Mouse (Mus musculus) forebrain, embryonic 11.5 days (tissue): Measurements from ENCODE around the gene Psmc3. TPM values are rescaled to one million over a fixed set of nuclear protein-coding genes. Genes with fewer than 3 reads are reported as not detected.

Source experiments
- ATAC-seq: fragments of 200-750 bp; cut with Nextera tagmentation; replicated peaks from 2 replicates; pipeline ENCODE4 v1.8.0; 2017; ENCODE audit warnings: moderate TSS enrichment; ENCODE audit not compliant: low FRiP score
- DNase-seq: peaks from one replicate; pipeline ENCODE4 v3.0.0-alpha.2; 2017; ENCODE audit warnings: low spot score
- H3K27ac ChIP-seq: fragments of 300-500 bp; sonication (generic); 2 replicates; pipeline ENCODE4 v1.5.1; 2014; ENCODE audit warnings: low read depth, low read length
- H3K27me3 ChIP-seq: fragments of 300-500 bp; sonication (generic); 2 replicates; pipeline ENCODE4 v1.6.1; 2014; ENCODE audit warnings: mild to moderate bottlenecking, low read length, mixed read lengths; ENCODE audit not compliant: control insufficient read depth, insufficient read depth
- H3K36me3 ChIP-seq: fragments of 300-500 bp; sonication (generic); 2 replicates; pipeline ENCODE4 v1.6.1; 2014; ENCODE audit warnings: mild to moderate bottlenecking, low read length, moderate library complexity, mixed read lengths; ENCODE audit not compliant: control insufficient read depth, insufficient read depth
- H3K4me1 ChIP-seq: fragments of 300-500 bp; sonication (generic); replicated peaks from 2 replicates; pipeline ENCODE4 v1.6.1; 2014; ENCODE audit warnings: low read length, mixed read lengths; ENCODE audit not compliant: control insufficient read depth, insufficient read depth
- H3K4me2 ChIP-seq: fragments of 300-500 bp; sonication (generic); 2 replicates; pipeline ENCODE4 v1.6.1; 2014; ENCODE audit warnings: low read depth, mild to moderate bottlenecking, low read length, moderate library complexity, mixed read lengths; ENCODE audit not compliant: severe bottlenecking
- H3K4me3 ChIP-seq: fragments of 300-500 bp; sonication (generic); 2 replicates; pipeline ENCODE4 v1.5.1; 2014; ENCODE audit warnings: low read depth, low read length
- H3K9ac ChIP-seq: fragments of 300-500 bp; sonication (generic); 2 replicates; pipeline ENCODE4 v1.6.1; 2014; ENCODE audit warnings: low read length
- H3K9me3 ChIP-seq: fragments of 300-500 bp; sonication (generic); 2 replicates; pipeline ENCODE4 v1.6.1; 2016; ENCODE audit warnings: low read length, mixed read lengths; ENCODE audit not compliant: control insufficient read depth
- WGBS: fragments of 180-500 bp; shearing (Covaris S2); extraction: QIAGEN DNeasy Blood & Tissue Kit; methylation state at CpG from one replicate; pipeline ENCODE4 v1.1.7; 2014; 5-methylcytosine and 5-hydroxymethylcytosine counted together
- polyA plus RNA-seq: library from polyadenylated mRNA; unstranded; fragments of >200 nt; fragmentation: Nextera tagmentation; extraction: Ambion mirVana; gene quantifications from 2 replicates; pipeline ENCODE4 v1.2.1, GENCODE M21; 2014

Psmc3 gene
- polyA plus RNA-seq, 1 experiment from 2014 or later = 354 TPM

- H3K9me3 ChIP-seq = no peaks in the 10 kb centered on the region
- H3K4me1 ChIP-seq = peaks cover 3% of the 10 kb centered on the region; the same call in 1 of the 2 replicates
- no peak for DNase-seq
- WGBS = 86% methylated on average over 13 of the region's 13 CpGs
- H3K27ac ChIP-seq = no peak within 1 kb of the TSS
- ATAC-seq = no peak
- H3K9ac ChIP-seq = no peak within 1 kb of the TSS
- H3K27me3 ChIP-seq = no peaks in the 10 kb centered on the region
- no peak within 1 kb of the TSS for H3K4me2 ChIP-seq
- no peak within 1 kb of the TSS for H3K4me3 ChIP-seq
- H3K36me3 ChIP-seq = no peaks in the 10 kb centered on the region
These were observed 28.2 kb downstream of the Psmc3 start, which contains the start of gene Spi1 for GRCm38 (mm10) chr2:91081775-91082695. Gene Spi1 (plus strand): TSS chr2:91082390.

- H3K4me1 ChIP-seq = peaks cover 3% of the 10 kb centered on the region; the same call in 1 of the 2 replicates
- no peaks in the 10 kb centered on the region for H3K36me3 ChIP-seq
- H3K9me3 ChIP-seq = no peaks in the 10 kb centered on the region
- no peak overlapping the region for H3K27ac ChIP-seq
- no peak overlapping the region for H3K4me3 ChIP-seq
- DNase-seq (no peak), ATAC-seq (no peak)
- no peak overlapping the region for H3K4me2 ChIP-seq
- no peak overlapping the region for H3K9ac ChIP-seq
- 75% methylated on average over 11 of the region's 11 CpGs for WGBS
- H3K27me3 ChIP-seq = no peaks in the 10 kb centered on the region
These were observed 29.0 kb downstream of the Psmc3 start for GRCm38 (mm10) chr2:91082844-91083243.

GRCm38 (mm10) chr2:91083366-91083940, 29.6 kb downstream of the Psmc3 start:
- ATAC-seq (no peak), DNase-seq (no peak)
- 57% methylated on average over 1 of the region's 1 CpGs for WGBS
- no peaks in the 10 kb centered on the region for H3K27me3 ChIP-seq
- no peak overlapping the region for H3K4me2 ChIP-seq
- H3K27ac ChIP-seq = no peak overlapping the region
- no peaks in the 10 kb centered on the region for H3K36me3 ChIP-seq
- H3K4me1 ChIP-seq = peaks cover 3% of the 10 kb centered on the region; the same call in 1 of the 2 replicates
- no peak overlapping the region for H3K4me3 ChIP-seq
- no peak overlapping the region for H3K9ac ChIP-seq
- no peaks in the 10 kb centered on the region for H3K9me3 ChIP-seq

GRCm38 (mm10) chr2:91084179-91084820, 30.5 kb downstream of the Psmc3 start:
- H3K4me2 ChIP-seq = no peak overlapping the region
- no peaks in the 10 kb centered on the region for H3K36me3 ChIP-seq
- ATAC-seq (no peak), DNase-seq (no peak)
- H3K4me1 ChIP-seq = 0 out of 2 replicates have a peak, but pooled peaks cover 1% of the 10 kb centered on the region
- no peaks in the 10 kb centered on the region for H3K9me3 ChIP-seq
- 88% methylated on average over 15 of the region's 15 CpGs for WGBS
- no peak overlapping the region for H3K4me3 ChIP-seq
- no peak overlapping the region for H3K9ac ChIP-seq
- no peak overlapping the region for H3K27ac ChIP-seq
- H3K27me3 ChIP-seq = no peaks in the 10 kb centered on the region

GRCm38 (mm10) chr2:91085494-91086391, 31.9 kb downstream of the Psmc3 start:
- Histone ChIP-seq H3K4me2 (no peak overlapping the region), H3K9ac (no peak overlapping the region), H3K36me3 (no peaks in the 10 kb centered on the region), H3K4me3 (no peak overlapping the region), H3K27ac (no peak overlapping the region), H3K27me3 (no peaks in the 10 kb centered on the region), H3K4me1 (0 out of 2 replicates have a peak, but pooled peaks cover 1% of the 10 kb centered on the region), H3K9me3 (no peaks in the 10 kb centered on the region)
- WGBS = 89% methylated on average over 14 of the region's 14 CpGs
- ATAC-seq (no peak), DNase-seq (no peak)

- DNase-seq = no peak
- Histone ChIP-seq H3K9ac (no peak overlapping the region), H3K4me1 (0 out of 2 replicates have a peak, but pooled peaks cover 1% of the 10 kb centered on the region), H3K36me3 (no peaks in the 10 kb centered on the region), H3K27me3 (no peaks in the 10 kb centered on the region), H3K4me3 (no peak overlapping the region), H3K9me3 (no peaks in the 10 kb centered on the region), H3K4me2 (no peak overlapping the region), H3K27ac (no peak overlapping the region)
- WGBS = 56% methylated on average over 9 of the region's 9 CpGs
- no peak for ATAC-seq
These were observed 32.8 kb downstream of the Psmc3 start for GRCm38 (mm10) chr2:91086392-91087237.

GRCm38 (mm10) chr2:91087453-91087852, 33.6 kb downstream of the Psmc3 start:
- no peak overlapping the region for H3K4me3 ChIP-seq
- H3K9ac ChIP-seq = no peak overlapping the region
- H3K9me3 ChIP-seq = no peaks in the 10 kb centered on the region
- H3K36me3 ChIP-seq = no peaks in the 10 kb centered on the region
- H3K27ac ChIP-seq = no peak overlapping the region
- no peak overlapping the region for H3K4me2 ChIP-seq
- DNase-seq = no peak
- 0 out of 2 replicates have a peak, but pooled peaks cover 1% of the 10 kb centered on the region for H3K4me1 ChIP-seq
- WGBS = 90% methylated on average over 9 of the region's 9 CpGs
- no peaks in the 10 kb centered on the region for H3K27me3 ChIP-seq
- ATAC-seq = no peak
